Mouse (Mus musculus) embryonic fibroblast, embryonic 13.5 days (primary cell): ENCODE measurements around the gene Zfp865.

ENCODE experiments used
- CTCF ChIP-seq: IDR thresholded peaks from 2 replicates; pipeline ENCODE4 v1.5.1; 2011; ENCODE audit warnings: mild to moderate bottlenecking, control low read depth, low read length, moderate library complexity, borderline replicate concordance; ENCODE audit not compliant: insufficient read depth
- POLR2A ChIP-seq: IDR thresholded peaks from 2 replicates; pipeline ENCODE4 v1.6.1; 2011; ENCODE audit warnings: low read depth, mild to moderate bottlenecking, control low read depth, low read length, moderate library complexity

DNA sequence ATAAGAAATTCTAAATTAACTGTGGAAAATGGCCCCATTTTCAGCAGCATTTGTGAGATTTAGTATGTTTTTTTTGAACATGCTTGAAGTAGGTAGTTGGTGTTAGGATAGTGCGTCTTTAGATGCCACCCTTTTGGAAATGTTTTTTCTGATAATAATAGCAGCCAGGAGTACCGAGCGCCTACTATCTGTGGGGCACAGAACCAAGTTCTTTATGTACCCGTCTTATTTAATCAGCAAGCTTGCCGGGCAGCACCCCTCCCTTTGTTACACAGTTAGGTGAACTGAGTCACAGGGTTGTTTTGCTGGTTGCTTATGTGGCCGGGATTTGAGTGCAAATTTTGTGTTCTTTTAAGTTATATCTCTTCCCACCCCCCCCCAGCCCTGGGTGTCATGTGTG lies 61.1 kb downstream of the Zfp865 start:
- TF ChIP-seq CTCF: no peak
- TF ChIP-seq POLR2A: no peak
